Mouse (Mus musculus) layer of hippocampus, adult 18-20 months (tissue): Measurements from ENCODE around the gene Adipoq. TPM values are rescaled to one million over a fixed set of nuclear protein-coding genes. Genes with fewer than 3 reads are reported as not detected.
"Not testable (repeated sequence)": the region's sequence is repeated elsewhere in the genome, so short reads cannot be mapped to it uniquely, and the experiment has no call there.

Experiments used
- DNase-seq, 2 experiments: peaks; one replicate each; pipeline ENCODE4 v3.0.0; 2022; ENCODE audit warnings: low spot score in 2 of 2
- long read RNA-seq: library from polyadenylated mRNA; stranded (forward); transcript quantifications from one replicate; pipeline ENCODE4 v2.0.0, GENCODE M21; 2021
- total RNA-seq, 2 experiments: library from RNA; stranded (reverse); gene quantifications; 2 replicates each; pipeline ENCODE4 v1.2.3; 2021

The Adipoq gene
- not detected for total RNA-seq
- long read RNA-seq = 0 reads

GRCm38 (mm10) chr16:23146280-23146679 lies at the start of gene Adipoq:
TSS of gene Adipoq (plus strand) at chr16:23146536.
- DNase-seq = no peak

DNA sequence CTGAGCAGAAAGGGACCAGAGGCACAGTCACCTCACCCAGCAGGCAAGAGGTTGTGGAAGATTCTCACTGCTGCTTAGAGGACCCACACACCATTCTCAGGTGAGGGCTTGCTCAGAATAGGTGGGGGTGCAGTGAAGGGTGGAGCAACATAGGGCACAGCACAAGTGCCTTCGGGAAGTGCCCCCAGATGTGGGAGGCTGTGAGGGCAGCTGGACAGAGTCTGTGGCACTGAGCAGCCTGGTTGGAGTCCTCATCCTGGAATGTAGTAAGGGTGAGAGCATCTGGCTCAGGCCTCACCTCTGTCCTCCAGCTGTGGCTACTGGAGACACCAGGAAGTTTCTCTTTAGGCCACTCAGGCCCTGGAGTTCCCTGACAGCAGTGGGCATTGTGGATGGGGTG lies 49.5 kb upstream of the Adipoq start:
- DNase-seq = not testable (repeated sequence)

DNA sequence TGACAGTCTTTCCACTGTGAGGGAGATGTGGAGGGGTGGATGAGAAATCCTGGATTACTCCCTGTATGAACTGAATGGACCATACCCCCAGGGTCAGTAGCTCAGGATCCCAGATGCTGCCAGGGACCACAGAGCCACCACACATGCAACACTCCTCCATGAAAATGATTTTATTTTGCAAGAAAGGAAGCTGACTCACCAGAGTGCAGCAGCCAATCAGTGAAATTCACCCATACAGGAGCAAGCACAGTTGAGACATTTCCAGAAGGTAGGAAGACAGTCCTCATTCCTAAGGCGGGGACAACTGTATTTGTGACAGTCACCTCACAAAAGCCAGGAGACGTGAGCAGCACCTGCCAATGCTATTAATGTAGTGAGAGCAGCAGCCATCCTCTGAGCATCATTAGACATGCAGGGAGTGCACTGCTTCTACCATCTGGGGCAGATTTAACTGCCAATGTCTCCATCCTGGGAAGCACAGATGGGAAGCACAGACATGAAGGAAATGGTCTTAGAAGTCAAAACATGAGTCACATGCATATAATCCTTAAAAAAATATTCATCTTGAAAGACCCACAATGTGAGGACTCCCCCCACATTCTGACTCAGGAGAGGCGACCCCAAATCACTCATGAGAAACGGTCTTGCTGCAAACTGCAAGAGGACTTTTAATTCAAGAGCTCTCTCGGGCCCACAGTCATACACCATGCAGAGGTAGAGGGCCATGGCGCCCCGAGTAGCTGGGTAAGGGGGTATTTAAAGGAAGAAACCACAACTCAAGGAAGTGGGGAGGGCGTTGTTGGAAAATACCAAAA lies 48.8 kb upstream of the Adipoq start:
- peak; percentile 19 to 75 for DNase-seq

GRCm38 (mm10) chr16:23098105-23098452 lies 48.3 kb upstream of the Adipoq start:
- DNase-seq = not testable (repeated sequence)

- DNase-seq = no peak
Measured at GRCm38 (mm10) chr16:23099632-23100031, 46.7 kb upstream of the Adipoq start.

DNA sequence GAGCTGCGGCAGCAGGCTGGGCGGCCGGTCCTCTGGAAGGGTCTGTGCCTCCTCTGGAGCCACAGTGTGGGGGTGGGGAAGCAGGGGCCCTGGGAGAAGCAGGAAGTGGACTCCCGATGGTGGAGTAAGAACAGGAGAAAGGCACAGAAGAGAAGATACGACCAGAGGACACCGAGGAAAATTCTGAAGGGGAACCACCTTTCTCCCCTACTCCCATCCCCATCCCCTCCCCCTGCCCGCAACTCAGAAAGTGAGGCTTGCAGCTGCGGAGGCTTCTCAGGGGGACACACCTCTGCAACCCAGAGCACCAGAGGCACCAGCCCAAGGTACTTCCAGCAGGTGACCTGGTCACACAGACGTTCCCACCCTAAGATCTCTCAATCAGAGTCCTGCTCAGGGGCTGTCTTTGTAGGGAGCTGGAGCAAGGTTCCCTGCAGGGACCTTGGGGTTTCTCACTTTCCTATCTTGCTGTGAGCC lies 46.2 kb upstream of the Adipoq start:
- no peak for DNase-seq

GRCm38 (mm10) chr16:23100613-23101012 lies 45.7 kb upstream of the Adipoq start:
- DNase-seq = no peak

- DNase-seq = no peak
Measured at GRCm38 (mm10) chr16:23102340-23103037, 43.8 kb upstream of the Adipoq start.

DNA sequence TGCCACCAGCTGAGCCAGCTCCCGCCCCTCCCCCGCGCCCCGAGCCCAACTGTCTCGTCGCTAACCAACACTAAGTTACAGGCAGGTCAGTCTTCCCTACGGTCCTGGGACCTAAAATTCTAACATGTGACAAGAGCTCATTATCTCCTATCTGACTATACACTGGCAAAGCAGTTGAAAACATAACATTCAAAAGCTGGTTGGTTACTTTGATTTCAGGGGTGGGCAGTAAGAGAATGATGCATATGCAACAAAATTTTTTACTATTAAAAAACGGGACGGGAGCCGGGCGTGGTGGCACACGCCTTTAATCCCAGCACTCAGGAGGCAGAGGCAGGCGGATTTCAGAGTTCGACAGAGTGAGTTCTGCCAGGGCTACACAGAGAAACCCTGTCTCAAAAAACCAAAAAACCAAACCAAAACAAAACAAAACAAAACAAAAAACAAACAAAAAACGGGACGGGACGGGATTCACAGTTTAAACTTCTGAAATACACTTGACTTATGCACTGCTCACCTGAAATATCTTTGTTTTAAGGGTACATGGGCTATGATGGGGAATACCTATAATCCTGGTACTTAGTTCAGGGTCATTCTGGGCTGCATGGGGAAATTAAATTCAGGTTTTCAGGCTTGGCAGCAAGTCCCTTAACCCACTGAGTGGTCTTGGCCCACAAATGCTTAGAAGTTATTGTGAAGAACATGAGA lies 43.1 kb upstream of the Adipoq start:
- DNase-seq = no peak

DNA sequence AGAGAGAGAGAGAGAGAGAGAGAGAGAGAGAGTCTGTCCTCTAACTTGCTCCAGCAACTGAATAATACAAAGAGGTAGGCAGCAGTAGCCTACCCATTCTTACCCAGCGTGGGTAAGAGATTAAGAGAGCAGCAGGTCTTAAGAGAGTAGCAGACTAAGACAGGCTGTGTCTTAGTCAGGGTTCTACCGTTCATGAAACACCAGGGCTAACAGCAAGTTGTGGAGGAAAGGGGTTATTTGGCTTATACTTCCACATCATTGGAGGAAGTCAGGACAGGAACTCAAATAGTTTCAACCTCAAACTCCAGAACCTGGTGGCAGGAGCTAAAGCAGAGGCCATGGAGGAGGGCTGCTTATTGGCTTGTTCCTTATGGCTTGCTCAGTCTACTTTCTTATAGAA lies 42.5 kb upstream of the Adipoq start:
- DNase-seq = no peak

- no peak for DNase-seq
Measured at GRCm38 (mm10) chr16:23106121-23106520, 40.2 kb upstream of the Adipoq start.

DNA sequence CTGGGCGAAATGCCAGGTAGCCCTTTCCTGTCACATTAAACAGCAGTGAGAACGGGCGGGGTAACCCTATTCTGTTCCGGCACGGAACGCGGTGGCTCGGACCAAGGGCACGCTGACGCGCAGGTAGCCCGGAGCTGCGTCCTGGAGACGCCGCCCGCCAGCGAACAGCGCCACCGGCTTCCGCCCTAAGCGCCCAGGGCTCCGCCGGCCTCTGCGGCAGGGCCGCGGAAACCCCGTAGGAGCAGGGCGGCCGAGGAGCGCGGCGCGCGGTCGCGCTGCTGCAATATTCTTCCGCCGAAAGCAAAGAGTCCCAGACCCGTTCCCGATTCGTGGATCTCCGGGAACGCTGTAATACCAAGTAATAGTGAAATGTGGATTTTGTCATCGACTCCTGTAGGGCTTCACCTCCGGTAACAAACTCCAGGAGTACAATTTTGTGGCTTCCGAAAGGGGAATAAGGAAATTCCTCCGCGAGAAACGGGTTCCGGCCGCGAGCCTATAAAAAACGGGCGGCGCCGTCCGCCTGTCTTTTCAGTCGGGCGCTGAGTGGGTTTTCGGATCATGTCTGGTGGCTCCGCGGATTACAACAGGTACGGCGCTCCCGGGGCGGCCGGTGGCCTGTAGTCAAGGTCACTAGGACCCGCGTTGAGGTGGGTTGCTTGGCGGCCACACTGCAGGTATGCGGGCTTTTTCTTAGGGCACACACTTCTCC lies 38.9 kb upstream of the Adipoq start, which contains the start of gene Eif4a2:
TSS of gene Eif4a2 (plus strand) at position 214 of the 712 bp plus-strand sequence.
- DNase-seq = peak; percentile 92 to 93

- peak; percentile 73 to 80 for DNase-seq
Measured at GRCm38 (mm10) chr16:23107946-23108759, 38.2 kb upstream of the Adipoq start.

- no peak for DNase-seq
Measured at GRCm38 (mm10) chr16:23108943-23109342, 37.4 kb upstream of the Adipoq start.

DNA sequence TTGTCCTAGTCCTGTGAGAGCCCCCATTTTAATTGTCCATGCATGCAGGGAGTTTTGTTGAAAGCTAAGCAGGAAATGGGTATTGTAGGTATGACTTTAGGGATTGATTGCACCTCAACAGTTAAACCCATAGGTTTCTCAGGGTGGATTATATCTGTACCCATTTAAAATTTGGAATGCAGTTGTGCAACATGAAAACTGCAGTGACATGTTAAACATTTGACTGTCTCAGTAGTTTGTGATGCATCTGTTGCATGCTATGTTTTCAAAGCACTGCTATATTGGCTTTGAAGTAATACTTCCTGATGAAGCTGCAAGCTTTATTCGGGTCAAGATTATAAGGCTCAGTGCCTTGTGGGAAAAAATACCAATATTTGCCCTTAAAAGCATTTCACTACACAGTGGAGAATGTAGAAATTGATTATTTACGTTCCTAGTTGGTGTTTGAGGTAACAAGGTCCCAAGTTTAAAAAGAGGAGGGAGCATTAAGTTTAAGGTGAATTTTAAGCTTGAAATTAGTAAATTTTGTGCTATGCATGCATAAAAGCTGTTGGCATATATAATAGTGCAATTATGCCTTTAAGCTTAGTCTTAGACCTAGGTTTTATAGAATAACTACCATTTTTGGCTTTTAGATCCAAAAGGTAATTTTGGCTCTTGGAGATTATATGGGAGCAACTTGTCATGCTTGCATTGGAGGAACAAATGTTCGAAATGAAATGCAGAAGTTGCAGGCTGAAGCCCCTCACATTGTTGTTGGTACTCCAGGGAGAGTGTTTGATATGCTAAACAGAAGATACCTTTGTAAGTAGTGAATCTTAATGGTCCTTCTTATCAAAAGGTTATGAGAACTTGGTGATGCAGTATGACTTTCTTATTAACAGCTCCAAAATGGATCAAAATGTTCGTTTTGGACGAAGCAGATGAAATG lies 36.7 kb upstream of the Adipoq start:
- no peak for DNase-seq

GRCm38 (mm10) chr16:23112348-23112747 lies 34.0 kb upstream of the Adipoq start:
- no peak for DNase-seq

DNA sequence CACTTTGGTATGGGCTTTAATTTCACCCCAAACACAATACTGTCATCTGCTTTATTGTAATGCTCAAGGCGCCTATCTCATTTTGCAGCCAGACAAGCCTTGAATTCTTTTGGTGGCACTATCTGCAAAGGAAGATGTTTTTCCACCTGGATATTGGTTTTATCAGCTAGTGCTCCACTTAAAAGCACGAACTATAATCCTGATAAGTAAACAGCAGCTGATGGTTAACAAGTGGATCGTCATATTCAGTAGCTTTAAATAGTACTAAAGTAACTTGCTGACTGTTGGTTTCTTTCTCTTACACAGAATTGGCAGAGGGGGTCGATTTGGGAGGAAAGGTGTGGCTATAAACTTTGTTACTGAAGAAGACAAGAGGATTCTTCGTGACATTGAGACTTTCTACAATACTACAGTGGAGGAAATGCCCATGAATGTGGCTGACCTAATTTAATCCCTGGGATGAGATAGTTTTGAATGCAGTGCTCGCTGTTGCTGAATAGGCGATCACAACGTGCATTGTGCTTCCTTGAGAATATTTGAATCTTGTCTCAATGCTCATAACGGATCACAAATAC lies 33.4 kb upstream of the Adipoq start:
- DNase-seq = no peak

DNA sequence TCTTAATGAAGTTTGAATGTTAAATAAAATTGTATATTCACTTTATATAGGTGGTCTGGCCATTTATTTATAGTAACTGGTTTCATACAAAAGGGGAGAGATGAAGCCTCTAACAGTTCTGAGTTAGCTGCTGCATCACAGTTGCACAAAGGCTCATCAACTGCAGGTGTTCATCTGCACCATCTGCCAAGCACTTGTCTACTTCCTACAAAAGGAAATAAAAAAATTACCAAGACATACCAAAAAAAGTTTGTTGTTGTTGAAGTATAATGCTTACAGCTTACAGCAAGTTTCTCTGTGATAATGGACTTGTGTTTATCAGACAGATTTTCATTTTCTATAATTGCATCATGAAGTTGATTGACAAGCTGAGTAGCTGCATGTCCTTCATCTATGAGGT lies 32.4 kb upstream of the Adipoq start:
- no peak for DNase-seq
